Mouse (Mus musculus): ENCODE data around the gene Ubxn10.

GRCm38 (mm10) chr4:138746866-138747265 is 9.9 kb upstream of the Ubxn10 start:
- no peak for TF ChIP-seq CTCF (IDR thresholded peaks at IDR 0.05; ENCODE audit: borderline replicate concordance, control insufficient read depth, extremely low read depth, insufficient read depth, low read length, poor library complexity)
- TF ChIP-seq POLR2A (IDR thresholded peaks at IDR 0.05; ENCODE audit: control insufficient read depth, extremely low read depth, insufficient read depth, low read length, poor library complexity): no peak

Measured in thymus, adult 2 months (tissue).